Mouse (Mus musculus) urinary bladder, postnatal 25 days (tissue): ENCODE data around the gene Abhd17a.
A peak's percentile ranks its signal among the peaks of the same experiment; 100 is the strongest.
"Not testable (repeated sequence)": the region's sequence is repeated elsewhere in the genome, so short reads cannot be mapped to it uniquely, and the experiment has no call there.

Experiments
- DNase-seq: peaks from one replicate; pipeline ENCODE4 v3.0.0; 2022; ENCODE audit warnings: low spot score

Abhd17a gene

GRCm38 (mm10) chr10:80608435-80608834 is 18.3 kb upstream of the Abhd17a start:
- DNase-seq = no peak

- DNase-seq = no peak
These were observed 16.7 kb upstream of the Abhd17a start for GRCm38 (mm10) chr10:80606737-80607350.

- DNase-seq = no peak
These were observed 16.2 kb upstream of the Abhd17a start for GRCm38 (mm10) chr10:80606306-80606705.

GRCm38 (mm10) chr10:80605721-80606120 is 15.6 kb upstream of the Abhd17a start, which contains the start of gene Gm49322:
TSS of gene Gm49322 (plus strand) at chr10:80606021.
- not testable (repeated sequence) for DNase-seq

- DNase-seq = no peak
These were observed 14.8 kb upstream of the Abhd17a start for GRCm38 (mm10) chr10:80604988-80605387.

GRCm38 (mm10) chr10:80604001-80604509 is 13.9 kb upstream of the Abhd17a start:
- DNase-seq = no peak

GRCm38 (mm10) chr10:80603364-80603763 is 13.2 kb upstream of the Abhd17a start:
- DNase-seq = no peak

- DNase-seq = peak; percentile 91
These were observed 12.7 kb upstream of the Abhd17a start, which contains the start of the genes Scamp4 and Adat3 for GRCm38 (mm10) chr10:80602698-80603325. TSS of gene Scamp4 (plus strand) at chr10:80602872. TSS of gene Adat3 (plus strand) at chr10:80602880.

- no peak for DNase-seq
These were observed 6.2 kb upstream of the Abhd17a start for GRCm38 (mm10) chr10:80596318-80596717.

- no peak for DNase-seq
These were observed 838 bp downstream of the Abhd17a start for GRCm38 (mm10) chr10:80589127-80589878.

GRCm38 (mm10) chr10:80587305-80587657 is 2.9 kb downstream of the Abhd17a start:
- DNase-seq = no peak

GRCm38 (mm10) chr10:80586407-80587304 is 3.5 kb downstream of the Abhd17a start:
- no peak for DNase-seq

GRCm38 (mm10) chr10:80585581-80585980 is 4.6 kb downstream of the Abhd17a start:
- DNase-seq = no peak

GRCm38 (mm10) chr10:80584642-80585552 is 5.2 kb downstream of the Abhd17a start:
- DNase-seq = no peak

GRCm38 (mm10) chr10:80584045-80584488 is 6.1 kb downstream of the Abhd17a start:
- no peak for DNase-seq

GRCm38 (mm10) chr10:80583047-80583446 is 7.1 kb downstream of the Abhd17a start:
- no peak for DNase-seq

GRCm38 (mm10) chr10:80578911-80579310 is 11.2 kb downstream of the Abhd17a start:
- DNase-seq = peak; percentile 51

- peak; percentile 79 for DNase-seq
These were observed 11.9 kb downstream of the Abhd17a start for GRCm38 (mm10) chr10:80578131-80578750.

GRCm38 (mm10) chr10:80577195-80578130 is 12.7 kb downstream of the Abhd17a start, which contains the start of gene Klf16:
TSS of gene Klf16 (minus strand) at chr10:80577321.
- DNase-seq = peak; percentile 99
